Mouse (Mus musculus) neural tube, embryonic 11.5 days (tissue): ENCODE data around the gene Cnbd2. TPM values are rescaled to one million over a fixed set of nuclear protein-coding genes. Genes with fewer than 3 reads are reported as not detected.

Experiments used
- ATAC-seq: fragments of 200-750 bp; cut with Nextera tagmentation; 2 replicates; pipeline ENCODE4 v1.8.0; 2017; ENCODE audit warnings: moderate number of reproducible peaks, mild to moderate bottlenecking, moderate TSS enrichment, moderate library complexity; ENCODE audit not compliant: insufficient read depth, low FRiP score, low TSS enrichment
- DNase-seq: peaks from one replicate; pipeline ENCODE4 v3.0.0-alpha.2; 2015; ENCODE audit warnings: low spot score
- H3K27ac ChIP-seq: fragments of 300-500 bp; sonication (generic); 2 replicates; pipeline ENCODE4 v1.5.1; 2014; ENCODE audit warnings: low read depth, mild to moderate bottlenecking, low read length
- H3K27me3 ChIP-seq: fragments of 300-500 bp; sonication (generic); 2 replicates; pipeline ENCODE4 v1.6.1; 2014; ENCODE audit warnings: mild to moderate bottlenecking, low read length, mixed read lengths; ENCODE audit not compliant: control insufficient read depth, insufficient read depth
- H3K36me3 ChIP-seq: fragments of 300-500 bp; sonication (generic); 2 replicates; pipeline ENCODE4 v1.6.1; 2014; ENCODE audit warnings: mild to moderate bottlenecking, low read length, moderate library complexity, mixed read lengths; ENCODE audit not compliant: control insufficient read depth, insufficient read depth
- H3K4me1 ChIP-seq: fragments of 300-500 bp; sonication (generic); 2 replicates; pipeline ENCODE4 v1.6.1; 2014; ENCODE audit warnings: low read length, mixed read lengths; ENCODE audit not compliant: control insufficient read depth, insufficient read depth
- H3K4me2 ChIP-seq: fragments of 300-500 bp; sonication (generic); 2 replicates; pipeline ENCODE4 v1.6.1; 2014; ENCODE audit warnings: low read depth, mild to moderate bottlenecking, moderate library complexity
- H3K4me3 ChIP-seq: fragments of 300-500 bp; sonication (generic); 2 replicates; pipeline ENCODE4 v1.5.1; 2014; ENCODE audit warnings: low read depth, low read length
- H3K9ac ChIP-seq: fragments of 300-500 bp; sonication (generic); 2 replicates; pipeline ENCODE4 v1.6.1; 2014; ENCODE audit warnings: mild to moderate bottlenecking, low read length
- H3K9me3 ChIP-seq: fragments of 300-500 bp; sonication (generic); 2 replicates; pipeline ENCODE4 v1.6.1; 2016; ENCODE audit warnings: low read length; ENCODE audit not compliant: control insufficient read depth
- WGBS: fragments of 180-500 bp; shearing (Covaris S2); extraction: QIAGEN DNeasy Blood & Tissue Kit; methylation state at CpG from one replicate; pipeline ENCODE4 v1.1.7; 2014; 5-methylcytosine and 5-hydroxymethylcytosine counted together
- polyA plus RNA-seq: library from polyadenylated mRNA; unstranded; fragments of >200 nt; fragmentation: Nextera tagmentation; extraction: Ambion mirVana; gene quantifications from 2 replicates; pipeline ENCODE4 v1.2.1, GENCODE M21; 2014

Gene Cnbd2
- polyA plus RNA-seq = 3.1 and 3.2 TPM in 2 replicates

DNA sequence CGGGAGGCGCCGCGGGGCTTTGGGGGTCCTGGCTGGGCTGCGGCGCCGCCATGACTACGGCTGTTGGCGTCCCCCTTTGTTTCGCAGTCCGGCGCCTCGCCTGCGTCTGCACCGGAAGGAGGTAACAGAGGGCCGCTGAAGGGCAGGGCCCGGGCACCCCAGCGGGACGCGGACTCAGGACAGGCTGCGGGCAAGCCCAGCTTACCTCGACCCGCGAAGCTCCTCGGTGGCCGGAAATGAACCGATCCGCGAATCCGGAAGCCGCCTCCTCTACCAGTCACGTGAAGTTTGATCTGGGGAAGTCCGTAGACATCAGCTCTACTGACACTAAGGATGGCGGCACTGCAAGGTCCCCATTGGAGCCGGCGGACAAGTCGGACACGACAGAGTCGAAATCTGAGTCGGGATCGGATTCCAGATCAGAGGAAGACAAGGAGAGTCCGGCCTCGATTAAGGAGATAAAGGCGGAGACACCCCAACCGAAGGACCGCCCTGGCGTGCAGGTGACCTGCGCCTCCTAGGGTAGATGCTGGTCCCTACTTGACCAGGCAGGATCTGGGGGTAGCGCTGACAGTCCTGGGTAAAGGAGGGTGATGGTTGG is at the start of gene Cnbd2, which contains the start of gene Scand1:
Gene Cnbd2 (plus strand): TSS at position 3 of the 601 bp plus-strand sequence.
Gene Scand1 (minus strand): TSS at position 408 of the 601 bp plus-strand sequence.
- ATAC-seq (peak; percentile 87), DNase-seq (peak; percentile 87)
- Histone ChIP-seq H3K4me3 (peak within 1 kb of the TSS; percentile 90), H3K4me2 (peak within 1 kb of the TSS; percentile 73), H3K36me3 (no peaks in the 10 kb centered on the region), H3K9me3 (no peaks in the 10 kb centered on the region), H3K9ac (peak within 1 kb of the TSS; percentile 97), H3K27ac (peak within 1 kb of the TSS; percentile 96), H3K27me3 (no peaks in the 10 kb centered on the region), H3K4me1 (no peaks in the 10 kb centered on the region)
- under 1% methylated on average over 46 of the region's 49 CpGs for whole genome bisulfite sequencing

DNA sequence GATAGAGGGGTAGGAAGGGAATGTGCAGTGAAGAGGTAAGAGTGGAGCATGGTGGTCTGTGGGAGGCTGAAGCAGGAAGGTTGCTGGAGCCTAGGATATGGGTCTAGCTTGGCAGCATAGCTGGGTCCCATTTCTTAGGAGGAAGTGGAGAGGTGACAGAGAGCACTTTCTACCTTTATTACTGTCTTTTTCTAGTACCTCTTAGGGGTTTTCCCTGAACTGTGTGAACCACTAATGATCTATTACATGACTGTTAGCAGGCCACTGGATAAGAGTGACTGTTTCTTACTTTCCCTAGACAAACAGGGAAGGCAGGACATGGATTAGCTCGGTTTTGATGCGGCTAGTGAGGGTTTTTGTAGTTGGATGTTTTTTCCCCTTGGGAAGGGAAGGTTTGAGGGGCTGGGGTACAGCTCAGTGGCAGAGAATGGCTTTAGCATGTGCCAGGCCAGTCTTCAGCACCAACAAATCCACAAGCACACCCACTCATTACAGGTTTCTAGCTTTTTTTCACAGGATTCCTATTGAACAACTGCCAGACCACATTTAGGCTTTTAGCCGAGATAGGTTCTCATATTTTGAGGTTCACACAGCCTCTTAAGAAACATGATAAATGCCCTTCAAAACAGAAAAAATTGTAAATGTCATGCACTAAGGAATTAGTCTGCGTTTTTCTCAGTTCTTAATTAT is 48.8 kb upstream of the Cnbd2 start:
- H3K36me3 ChIP-seq = peaks cover 8% of the 10 kb centered on the region; the same call in 1 of the 2 replicates
- no peak overlapping the region for H3K27ac ChIP-seq
- 88% methylated on average over 4 of the region's 4 CpGs for WGBS
- DNase-seq = no peak
- no peak overlapping the region for H3K4me2 ChIP-seq
- H3K9ac ChIP-seq = no peak overlapping the region
- no peak overlapping the region for H3K4me3 ChIP-seq
- H3K27me3 ChIP-seq = no peaks in the 10 kb centered on the region
- H3K4me1 ChIP-seq = no peaks in the 10 kb centered on the region
- H3K9me3 ChIP-seq = no peaks in the 10 kb centered on the region
- ATAC-seq = no peak

DNA sequence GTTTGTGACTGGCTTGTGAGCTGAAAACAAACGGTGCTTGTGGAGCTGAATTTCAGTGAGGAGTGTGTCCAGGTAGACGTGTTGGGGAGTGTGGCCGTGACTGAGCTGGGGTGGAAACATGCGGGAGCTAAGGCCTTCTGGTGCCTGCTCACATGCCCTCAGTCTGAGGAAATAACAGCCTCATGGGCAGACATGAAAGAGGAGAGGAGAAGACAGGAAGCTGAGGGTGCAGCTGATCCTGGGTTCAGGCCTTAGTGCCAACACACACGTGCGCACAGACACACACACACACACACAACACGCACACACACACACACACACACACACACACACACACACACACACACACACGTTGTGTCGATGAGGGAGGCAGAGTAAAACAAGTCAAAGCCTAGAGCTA is 44.5 kb upstream of the Cnbd2 start:
- Histone ChIP-seq H3K36me3 (0 out of 2 replicates have a peak, but pooled peaks cover 2% of the 10 kb centered on the region), H3K4me3 (no peak overlapping the region), H3K27me3 (no peaks in the 10 kb centered on the region), H3K4me2 (no peak overlapping the region), H3K9me3 (no peaks in the 10 kb centered on the region), H3K27ac (no peak overlapping the region), H3K4me1 (no peaks in the 10 kb centered on the region), H3K9ac (no peak overlapping the region)
- 94% methylated on average over 9 of the region's 9 CpGs for WGBS
- DNase-seq (no peak), ATAC-seq (no peak)

DNA sequence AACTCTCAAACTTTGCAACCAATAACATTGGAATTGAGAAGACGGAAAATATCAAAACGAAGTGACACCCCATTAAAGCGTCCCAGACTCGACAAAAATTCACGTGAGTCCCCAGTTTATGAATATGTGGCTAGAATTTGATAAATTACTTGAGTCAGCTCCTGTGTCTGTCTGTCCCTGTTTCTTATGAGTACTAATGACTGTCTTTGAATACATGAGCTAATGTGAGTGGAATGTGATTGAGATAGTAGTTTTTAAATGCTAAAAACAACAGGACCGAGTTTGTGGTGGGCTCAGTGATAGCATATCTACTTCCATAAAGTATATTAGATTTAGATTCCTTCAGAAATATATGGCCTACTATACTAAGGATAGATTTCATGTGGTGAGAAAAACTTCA is 39.5 kb upstream of the Cnbd2 start:
- H3K27me3 ChIP-seq = no peaks in the 10 kb centered on the region
- ATAC-seq = no peak
- H3K4me1 ChIP-seq = no peaks in the 10 kb centered on the region
- H3K9ac ChIP-seq = no peak overlapping the region
- 89% methylated on average over 6 of the region's 6 CpGs for WGBS
- no peak overlapping the region for H3K27ac ChIP-seq
- no peaks in the 10 kb centered on the region for H3K9me3 ChIP-seq
- 0 out of 2 replicates have a peak, but pooled peaks cover 2% of the 10 kb centered on the region for H3K36me3 ChIP-seq
- H3K4me2 ChIP-seq = no peak overlapping the region
- H3K4me3 ChIP-seq = no peak overlapping the region
- no peak for DNase-seq

DNA sequence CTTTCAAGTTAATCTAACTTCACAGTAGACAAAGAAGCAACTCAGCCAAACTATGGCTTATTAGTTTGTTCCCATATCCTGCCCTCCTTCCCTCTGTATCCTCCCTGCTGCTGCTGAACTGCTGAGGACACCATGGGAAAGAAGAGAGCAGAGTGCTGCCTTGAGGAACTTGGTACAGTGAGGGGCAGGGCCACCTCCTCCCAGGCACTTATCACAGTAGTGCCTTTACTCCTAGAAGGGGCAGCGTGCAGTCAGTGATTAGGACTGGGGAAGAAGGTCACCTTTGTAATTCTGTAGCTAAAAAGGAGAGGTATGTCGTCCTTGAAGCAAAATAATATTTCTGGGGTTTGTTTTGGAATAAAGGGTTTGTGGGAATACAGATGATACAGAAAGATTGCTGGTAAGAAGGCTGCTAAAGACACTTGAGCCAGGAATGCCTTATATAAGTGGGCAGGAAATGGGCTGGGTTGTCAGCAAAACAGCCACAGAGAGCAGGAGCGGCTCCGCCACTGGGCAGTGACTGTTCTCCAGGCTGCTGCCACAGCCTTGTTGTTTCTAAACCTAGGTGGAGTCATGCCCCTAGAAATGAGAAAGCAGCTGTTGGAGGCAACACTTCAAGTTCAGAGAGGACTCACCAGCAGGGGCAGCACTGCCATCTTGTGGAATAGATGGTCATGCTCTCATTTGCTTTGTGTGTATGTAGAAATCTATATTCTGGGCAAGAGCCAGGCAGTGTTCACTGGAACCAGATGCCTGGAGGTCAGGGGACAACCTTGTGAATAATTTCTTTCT is 33.7 kb upstream of the Cnbd2 start:
- Histone ChIP-seq H3K36me3 (no peaks in the 10 kb centered on the region), H3K9me3 (no peaks in the 10 kb centered on the region), H3K4me2 (no peak overlapping the region), H3K27me3 (no peaks in the 10 kb centered on the region), H3K4me3 (no peak overlapping the region), H3K4me1 (no peaks in the 10 kb centered on the region), H3K27ac (no peak overlapping the region), H3K9ac (no peak overlapping the region)
- DNase-seq (peak; percentile 77), ATAC-seq (no peak)
- WGBS = 79% methylated on average over 4 of the region's 4 CpGs

DNA sequence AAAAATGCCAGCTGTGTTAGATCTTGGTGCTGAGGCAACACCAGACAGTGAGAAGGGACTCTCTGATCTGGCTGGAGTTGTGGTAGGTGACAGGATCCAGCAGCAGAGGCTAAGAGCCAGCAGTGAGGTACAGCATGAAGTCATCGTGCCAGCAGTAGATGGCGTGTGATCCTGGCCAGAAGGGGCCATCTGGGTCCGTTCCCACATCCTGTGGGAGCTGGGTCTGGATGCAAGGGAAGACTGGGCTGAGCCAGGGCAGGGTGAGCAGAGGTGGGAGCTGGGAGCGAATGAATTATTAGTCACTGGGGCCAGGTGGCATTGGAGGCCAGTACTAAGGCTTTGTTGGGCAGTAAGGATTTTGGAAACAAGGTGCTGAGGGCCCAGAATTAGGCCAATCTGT is 30.9 kb upstream of the Cnbd2 start:
- ATAC-seq (no peak), DNase-seq (no peak)
- Histone ChIP-seq H3K27ac (no peak overlapping the region), H3K27me3 (no peaks in the 10 kb centered on the region), H3K9me3 (no peaks in the 10 kb centered on the region), H3K4me1 (no peaks in the 10 kb centered on the region), H3K36me3 (no peaks in the 10 kb centered on the region), H3K4me3 (no peak overlapping the region), H3K4me2 (no peak overlapping the region), H3K9ac (no peak overlapping the region)
- WGBS = 91% methylated on average over 4 of the region's 4 CpGs

DNA sequence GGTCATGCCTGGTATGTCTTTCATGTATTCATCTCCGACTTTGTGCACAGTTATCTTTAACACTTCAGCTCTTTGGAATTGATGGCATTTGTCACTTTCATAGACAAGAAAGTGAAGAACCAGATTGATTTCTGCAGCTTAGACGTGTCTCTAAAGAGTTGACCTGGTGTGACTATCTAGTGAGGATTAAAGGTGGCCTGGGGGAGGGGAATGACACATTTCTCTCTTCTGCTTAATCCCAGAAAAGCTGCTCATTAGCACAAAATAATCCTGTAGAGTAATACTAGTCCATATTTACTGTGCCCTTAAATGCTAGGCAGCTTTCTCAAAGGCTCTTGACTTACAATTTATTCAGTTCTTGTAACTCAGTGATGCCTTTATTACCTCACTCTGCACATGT is 26.9 kb upstream of the Cnbd2 start:
- H3K27me3 ChIP-seq = no peaks in the 10 kb centered on the region
- H3K9ac ChIP-seq = no peak overlapping the region
- no peaks in the 10 kb centered on the region for H3K4me1 ChIP-seq
- no peak overlapping the region for H3K4me3 ChIP-seq
- 92% methylated on average over 2 of the region's 2 CpGs for WGBS
- no peak for ATAC-seq
- no peak overlapping the region for H3K27ac ChIP-seq
- no peaks in the 10 kb centered on the region for H3K9me3 ChIP-seq
- DNase-seq = no peak
- H3K36me3 ChIP-seq = no peaks in the 10 kb centered on the region
- H3K4me2 ChIP-seq = no peak overlapping the region

DNA sequence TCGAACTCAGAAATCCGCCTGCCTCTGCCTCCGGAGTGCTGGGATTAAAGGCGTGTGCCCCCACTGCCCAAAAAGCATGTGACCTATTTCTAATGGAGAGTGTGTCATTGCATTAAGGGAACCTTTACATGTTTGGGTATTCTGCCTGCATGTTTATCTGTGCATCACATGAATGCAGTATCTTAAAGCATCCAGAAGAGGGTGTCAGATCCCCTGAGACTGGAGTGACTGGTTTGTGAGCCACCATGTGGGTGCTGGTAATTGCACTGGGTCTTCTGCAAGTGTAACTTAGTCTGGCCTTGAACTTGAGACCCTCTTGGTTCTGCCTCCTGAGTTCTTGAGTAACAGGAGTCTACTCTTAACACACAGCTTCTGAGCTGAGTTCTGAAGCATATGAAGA is 25.4 kb upstream of the Cnbd2 start:
- Histone ChIP-seq H3K9me3 (no peaks in the 10 kb centered on the region), H3K4me1 (no peaks in the 10 kb centered on the region), H3K27ac (no peak overlapping the region), H3K4me3 (no peak overlapping the region), H3K36me3 (no peaks in the 10 kb centered on the region), H3K27me3 (no peaks in the 10 kb centered on the region), H3K9ac (no peak overlapping the region), H3K4me2 (no peak overlapping the region)
- ATAC-seq = no peak
- no peak for DNase-seq
- WGBS = 91% methylated on average over 4 of the region's 4 CpGs
